ENCODE assay signal across 10 mouse cellular contexts in genomic region chr17:30280323-30281118, GRCm38 (mm10).
A peak's percentile ranks its signal among the peaks of the same experiment; 100 is the strongest.
DNase-seq lines count a peak whose midpoint lies in the region; TF ChIP-seq lines count a peak whose summit lies in the region.
"Had no signal": no experiment of that assay in that cellular context is flagged by ENCODE, and none has a peak within 500 bp of the region (broad histone marks: within the 10 kb centered on the region; RNA-seq: fewer than 3 reads in every experiment).

No protein-coding gene starts in this region.

- H3K36me3 ChIP-seq in heart, embryonic 10.5 days: no peaks in the 10 kb centered on the region; the same call in 1 of the 2 replicates
- H3K36me3 ChIP-seq in thymus, adult 2 months (ENCODE audit: control insufficient read depth, insufficient read depth, low read length): no peaks in the 10 kb centered on the region
- H3K36me3 ChIP-seq: neural tube, embryonic 13.5 days had no signal

- H3K9me3 ChIP-seq in heart, embryonic 10.5 days: no peaks in the 10 kb centered on the region
- H3K9me3 ChIP-seq: neural tube, embryonic 13.5 days had no signal

- DNase-seq in heart, embryonic 10.5 days (ENCODE audit: low spot score): peak; percentile 84
- DNase-seq in heart, adult 18-20 months: no peak
- peak; percentile 21 for DNase-seq in thymus, postnatal 0 days (ENCODE audit: low spot score)
- DNase-seq in thymus, adult 2 months: no peak
- DNase-seq in liver: peak; percentile 80
- DNase-seq in cerebellum, postnatal 14 days: no peak
- no peak for DNase-seq in right cerebral cortex, postnatal 25 days
- no peak for DNase-seq in frontal cortex, postnatal 14 days (ENCODE audit: low spot score in 2 of 2)
- DNase-seq: gastrocnemius, postnatal 36 days had no signal

- H3K4me3 ChIP-seq in heart, embryonic 10.5 days: no peak overlapping the region
- H3K4me3 ChIP-seq in thymus, adult 2 months (ENCODE audit: control insufficient read depth, insufficient read depth, low read length): no peak overlapping the region
- H3K4me3 ChIP-seq: neural tube, embryonic 13.5 days had no signal

- no peaks in the 10 kb centered on the region for H3K27me3 ChIP-seq in heart, embryonic 10.5 days (ENCODE audit: insufficient read depth, poor library complexity, severe bottlenecking)
- no peaks in the 10 kb centered on the region for H3K27me3 ChIP-seq in thymus, adult 2 months (ENCODE audit: control insufficient read depth, insufficient read depth, low read length)
- H3K27me3 ChIP-seq: neural tube, embryonic 13.5 days had no signal

- H3K4me1 ChIP-seq in heart, embryonic 10.5 days: peaks cover 35% of the 10 kb centered on the region
- no peaks in the 10 kb centered on the region; the same call in 1 of the 2 replicates for H3K4me1 ChIP-seq in thymus, adult 2 months (replicated peaks; ENCODE audit: control insufficient read depth, insufficient read depth, low read length)

- TF ChIP-seq CTCF in thymus, adult 2 months (IDR thresholded peaks at IDR 0.05; ENCODE audit: borderline replicate concordance, control insufficient read depth, extremely low read depth, insufficient read depth, low read length, poor library complexity): no peak

- TF ChIP-seq POLR2A in thymus, adult 2 months (IDR thresholded peaks at IDR 0.05; ENCODE audit: control insufficient read depth, extremely low read depth, insufficient read depth, low read length, poor library complexity): no peak

- peak overlapping the region; percentile 69 for H3K27ac ChIP-seq in heart, embryonic 10.5 days
- no peak overlapping the region for H3K27ac ChIP-seq in thymus, adult 2 months (ENCODE audit: control insufficient read depth, insufficient read depth, low read length)
- H3K27ac ChIP-seq: neural tube, embryonic 13.5 days had no signal

- WGBS in heart, embryonic 10.5 days: 36% methylated on average over 7 of the region's 7 CpGs
- WGBS in thymus, adult 2 months: 78% methylated on average over 7 of the region's 7 CpGs

Comparison
In these comparisons a context has a peak if more than half of its experiments do, and no peak if none do; other contexts are left out.
1. DNase-seq: peak in heart, embryonic 10.5 days (single experiment), thymus, postnatal 0 days (single experiment) and liver (single experiment); none in heart, adult 18-20 months (0 of 2), thymus, adult 2 months (single experiment), cerebellum, postnatal 14 days (0 of 2), right cerebral cortex, postnatal 25 days (single experiment) and frontal cortex, postnatal 14 days (0 of 2).